Mouse (Mus musculus): Measurements from ENCODE around the gene Enpp6. TPM values are rescaled to one million over a fixed set of nuclear protein-coding genes. Genes with fewer than 3 reads are reported as not detected.

Gene Enpp6
- polyA plus RNA-seq, 2 experiments, result 0.17 to 0.20 TPM

DNA sequence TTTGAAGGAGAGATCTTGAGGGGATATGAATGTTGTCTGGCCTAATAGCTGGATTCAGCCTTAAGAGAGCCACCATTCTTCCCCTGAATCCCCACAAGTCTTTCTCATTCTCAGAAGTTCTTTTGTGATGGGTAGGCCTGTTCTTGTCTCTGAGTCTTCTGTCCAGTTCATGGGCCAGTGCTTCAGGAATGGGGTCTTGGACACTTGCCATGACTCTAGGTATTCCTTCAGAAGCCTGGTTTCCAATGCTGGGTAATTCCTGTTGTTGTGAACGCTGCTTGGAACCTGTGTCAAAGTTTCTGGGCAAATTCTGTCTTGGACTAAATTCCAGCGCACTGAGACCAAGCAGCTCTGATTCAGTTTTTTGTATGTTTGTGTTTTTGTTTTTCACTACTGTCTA, 60.5 kb downstream of the Enpp6 start:
- no peak for DNase-seq (ENCODE audit: low read depth in 3 of 3, low spot score in 3 of 3)
- H3K4me2 ChIP-seq (ENCODE audit: low read depth), result no peak overlapping the region
- H3K27ac ChIP-seq, result no peak overlapping the region
- WGBS (ENCODE audit: insufficient replicate concordance), result 64% methylated on average over 2 of the region's 2 CpGs
- no peaks in the 10 kb centered on the region for H3K9me3 ChIP-seq (ENCODE audit: control insufficient read depth, low read length)
- no peak overlapping the region for H3K4me3 ChIP-seq (ENCODE audit: insufficient read depth in 1 of 2, low read depth in 2 of 2, low read length in 2 of 2)
- no peaks in the 10 kb centered on the region for H3K36me3 ChIP-seq (replicated peaks; ENCODE audit: control insufficient read depth, insufficient read depth, low read depth)
- no peaks in the 10 kb centered on the region for H3K4me1 ChIP-seq (replicated peaks; ENCODE audit: control insufficient read depth in 2 of 2, insufficient read depth in 2 of 2, low read length in 1 of 2)
- TF ChIP-seq EP300 (IDR thresholded peaks at IDR 0.05; ENCODE audit: low read depth) (no peak), CTCF (IDR thresholded peaks at IDR 0.05; ENCODE audit: low read depth) (no peak)
- no peak overlapping the region for H3K9ac ChIP-seq (replicated peaks)
- no peak for ATAC-seq (ENCODE audit: insufficient read depth)
- no peaks in the 10 kb centered on the region for H3K27me3 ChIP-seq (ENCODE audit: control insufficient read depth, insufficient read depth, low read length)

DNA sequence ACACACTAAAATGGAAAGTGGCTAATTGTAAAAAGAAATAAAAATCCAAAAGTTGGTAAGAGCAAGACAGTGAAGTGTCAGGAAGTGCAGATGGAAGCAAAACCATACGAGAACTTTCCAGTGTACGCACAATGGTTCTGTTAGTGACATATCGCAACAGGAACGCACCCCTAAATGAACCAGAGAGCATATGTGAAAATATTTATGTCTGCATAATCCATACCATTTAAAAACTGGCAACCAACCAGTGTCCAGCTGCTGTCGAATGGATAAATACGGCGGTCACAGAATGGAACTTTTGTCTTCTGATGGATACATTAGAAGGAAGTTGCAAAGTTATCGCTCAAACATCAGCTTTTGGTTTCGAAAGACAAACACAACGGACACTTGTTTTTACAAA, 61.9 kb downstream of the Enpp6 start:
- 78% methylated on average over 10 of the region's 10 CpGs for WGBS (ENCODE audit: insufficient replicate concordance)
- H3K27me3 ChIP-seq (ENCODE audit: control insufficient read depth, insufficient read depth, low read length), result no peaks in the 10 kb centered on the region
- TF ChIP-seq EP300 (IDR thresholded peaks at IDR 0.05; ENCODE audit: low read depth), result no peak
- TF ChIP-seq CTCF (IDR thresholded peaks at IDR 0.05; ENCODE audit: low read depth), result no peak
- no peak overlapping the region for H3K27ac ChIP-seq
- H3K9ac ChIP-seq (replicated peaks), result no peak overlapping the region
- no peaks in the 10 kb centered on the region for H3K36me3 ChIP-seq (replicated peaks; ENCODE audit: control insufficient read depth, insufficient read depth, low read depth)
- no peak overlapping the region for H3K4me3 ChIP-seq (ENCODE audit: insufficient read depth in 1 of 2, low read depth in 2 of 2, low read length in 2 of 2)
- ATAC-seq (ENCODE audit: insufficient read depth) (no peak), DNase-seq (ENCODE audit: low read depth in 3 of 3, low spot score in 3 of 3) (no peak)
- H3K4me1 ChIP-seq (replicated peaks; ENCODE audit: control insufficient read depth in 2 of 2, insufficient read depth in 2 of 2, low read length in 1 of 2), result no peaks in the 10 kb centered on the region
- no peaks in the 10 kb centered on the region for H3K9me3 ChIP-seq (ENCODE audit: control insufficient read depth, low read length)
- no peak overlapping the region for H3K4me2 ChIP-seq (ENCODE audit: low read depth)

DNA sequence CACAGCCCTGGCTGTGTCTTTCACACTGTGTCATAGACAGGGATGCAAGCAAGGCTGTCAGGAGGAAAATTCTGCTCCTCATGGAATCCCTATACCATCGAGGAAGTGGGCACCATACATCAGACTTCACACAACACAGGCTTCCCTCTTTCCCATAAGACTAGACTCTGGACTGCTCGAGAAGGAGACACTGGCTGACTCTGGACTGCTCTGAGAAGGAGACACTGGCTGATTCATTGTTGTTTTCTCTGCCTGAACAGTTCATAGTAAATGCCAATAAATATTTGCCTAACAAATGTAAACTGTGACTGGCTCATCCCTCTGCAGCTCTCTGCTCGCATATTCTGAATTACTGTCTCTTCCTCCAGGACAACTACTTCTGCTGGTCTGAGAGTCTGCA, 66.0 kb downstream of the Enpp6 start:
- 29% methylated on average over 3 of the region's 3 CpGs for whole genome bisulfite sequencing (ENCODE audit: insufficient replicate concordance)
- DNase-seq (ENCODE audit: low read depth in 3 of 3, low spot score in 3 of 3) (no peak), ATAC-seq (ENCODE audit: insufficient read depth) (no peak)
- Histone ChIP-seq H3K4me2 (ENCODE audit: low read depth) (no peak overlapping the region), H3K9ac (replicated peaks) (no peak overlapping the region), H3K36me3 (replicated peaks; ENCODE audit: control insufficient read depth, insufficient read depth, low read depth) (no peaks in the 10 kb centered on the region), H3K4me3 (ENCODE audit: insufficient read depth in 1 of 2, low read depth in 2 of 2, low read length in 2 of 2) (no peak overlapping the region), H3K4me1 (replicated peaks; ENCODE audit: control insufficient read depth in 2 of 2, insufficient read depth in 2 of 2, low read length in 1 of 2) (no peaks in the 10 kb centered on the region), H3K27me3 (ENCODE audit: control insufficient read depth, insufficient read depth, low read length) (no peaks in the 10 kb centered on the region), H3K9me3 (ENCODE audit: control insufficient read depth, low read length) (no peaks in the 10 kb centered on the region), H3K27ac (no peak overlapping the region)
- TF ChIP-seq CTCF (IDR thresholded peaks at IDR 0.05; ENCODE audit: low read depth), result no peak
- no peak for TF ChIP-seq EP300 (IDR thresholded peaks at IDR 0.05; ENCODE audit: low read depth)

DNA sequence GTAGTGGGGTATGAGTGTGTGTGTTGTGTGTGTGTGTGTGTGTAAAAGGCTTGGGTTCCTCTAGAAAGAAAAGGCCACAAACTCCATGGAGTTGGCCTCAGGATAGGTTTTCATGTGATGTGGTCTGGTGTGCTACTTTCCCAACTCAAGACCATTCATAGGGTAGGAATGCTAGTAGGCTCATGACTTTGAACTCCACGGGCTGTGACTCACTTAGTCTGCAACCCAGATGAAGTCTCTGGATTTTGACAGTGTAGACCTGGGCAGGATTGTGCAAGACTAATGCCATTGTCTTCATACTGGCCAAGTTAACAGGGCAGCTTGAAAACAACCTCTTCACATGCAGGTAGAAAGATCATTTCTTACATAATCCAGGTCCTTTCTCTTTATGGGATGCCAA, 69.4 kb downstream of the Enpp6 start:
- H3K27ac ChIP-seq, result no peak overlapping the region
- WGBS (ENCODE audit: insufficient replicate concordance), result 39% methylated on average over 1 of the region's 1 CpGs
- H3K9me3 ChIP-seq (ENCODE audit: control insufficient read depth, low read length), result no peaks in the 10 kb centered on the region
- ATAC-seq (ENCODE audit: insufficient read depth) (no peak), DNase-seq (ENCODE audit: low read depth in 3 of 3, low spot score in 3 of 3) (no peak)
- no peaks in the 10 kb centered on the region for H3K36me3 ChIP-seq (replicated peaks; ENCODE audit: control insufficient read depth, insufficient read depth, low read depth)
- H3K4me2 ChIP-seq (ENCODE audit: low read depth), result no peak overlapping the region
- no peak overlapping the region for H3K4me3 ChIP-seq (ENCODE audit: insufficient read depth in 1 of 2, low read depth in 2 of 2, low read length in 2 of 2)
- no peaks in the 10 kb centered on the region for H3K27me3 ChIP-seq (ENCODE audit: control insufficient read depth, insufficient read depth, low read length)
- no peak overlapping the region for H3K9ac ChIP-seq (replicated peaks)
- no peaks in the 10 kb centered on the region for H3K4me1 ChIP-seq (replicated peaks; ENCODE audit: control insufficient read depth in 2 of 2, insufficient read depth in 2 of 2, low read length in 1 of 2)
- no peak for TF ChIP-seq CTCF (IDR thresholded peaks at IDR 0.05; ENCODE audit: low read depth)

DNA sequence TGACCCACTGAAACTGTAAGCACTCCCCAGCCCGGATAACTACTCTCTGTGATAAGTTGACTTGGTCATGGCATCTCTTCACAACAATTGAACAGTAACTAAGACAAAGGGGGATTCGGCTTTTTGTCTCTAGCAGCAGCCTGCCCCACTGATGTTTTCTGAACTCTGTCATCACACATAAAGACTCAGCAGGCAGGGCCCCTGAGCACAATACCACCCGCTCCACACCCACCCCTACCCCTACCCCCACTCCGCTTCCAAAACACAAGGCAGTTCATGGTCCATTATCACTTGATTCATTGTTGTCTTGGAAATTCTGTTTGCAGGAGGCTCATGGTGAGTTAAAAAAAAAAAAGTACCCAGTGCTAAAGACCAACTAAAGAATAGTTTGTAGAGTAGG, 71.8 kb downstream of the Enpp6 start:
- Histone ChIP-seq H3K36me3 (replicated peaks; ENCODE audit: control insufficient read depth, insufficient read depth, low read depth) (no peaks in the 10 kb centered on the region), H3K4me2 (ENCODE audit: low read depth) (no peak overlapping the region), H3K27me3 (ENCODE audit: control insufficient read depth, insufficient read depth, low read length) (no peaks in the 10 kb centered on the region), H3K27ac (no peak overlapping the region), H3K4me1 (replicated peaks; ENCODE audit: control insufficient read depth in 2 of 2, insufficient read depth in 2 of 2, low read length in 1 of 2) (no peaks in the 10 kb centered on the region), H3K9me3 (ENCODE audit: control insufficient read depth, low read length) (no peaks in the 10 kb centered on the region), H3K4me3 (ENCODE audit: insufficient read depth in 1 of 2, low read depth in 2 of 2, low read length in 2 of 2) (no peak overlapping the region), H3K9ac (replicated peaks) (no peak overlapping the region)
- TF ChIP-seq CTCF (IDR thresholded peaks at IDR 0.05; ENCODE audit: low read depth), result no peak
- TF ChIP-seq EP300 (IDR thresholded peaks at IDR 0.05; ENCODE audit: low read depth), result no peak
- ATAC-seq (ENCODE audit: insufficient read depth), result no peak
- DNase-seq (ENCODE audit: low read depth in 3 of 3, low spot score in 3 of 3), result no peak
- WGBS (ENCODE audit: insufficient replicate concordance), result 56% methylated on average over 4 of the region's 4 CpGs

DNA sequence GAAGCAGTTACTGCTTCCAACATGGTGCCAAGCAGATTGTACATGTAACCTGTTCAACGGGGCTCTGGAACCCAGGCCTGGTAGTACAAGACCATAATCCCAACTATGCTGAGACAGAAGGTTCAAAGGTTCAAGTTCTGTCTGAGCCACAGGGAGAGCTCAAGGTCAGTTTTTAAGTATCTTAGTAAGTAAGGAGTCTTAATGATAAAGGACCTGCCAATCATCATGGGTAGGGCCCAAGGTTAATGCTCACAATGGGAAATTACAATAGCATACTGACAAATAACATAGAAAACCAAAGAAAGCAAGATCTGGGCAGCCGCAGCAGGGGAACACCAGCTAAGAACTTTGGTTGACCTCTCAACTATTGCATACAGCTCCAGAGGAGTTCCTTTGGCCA, 72.3 kb downstream of the Enpp6 start:
- no peaks in the 10 kb centered on the region for H3K9me3 ChIP-seq (ENCODE audit: control insufficient read depth, low read length)
- 72% methylated on average over 2 of the region's 2 CpGs for WGBS (ENCODE audit: insufficient replicate concordance)
- no peak for TF ChIP-seq EP300 (IDR thresholded peaks at IDR 0.05; ENCODE audit: low read depth)
- TF ChIP-seq CTCF (IDR thresholded peaks at IDR 0.05; ENCODE audit: low read depth), result no peak
- H3K27me3 ChIP-seq (ENCODE audit: control insufficient read depth, insufficient read depth, low read length), result no peaks in the 10 kb centered on the region
- no peaks in the 10 kb centered on the region for H3K4me1 ChIP-seq (replicated peaks; ENCODE audit: control insufficient read depth in 2 of 2, insufficient read depth in 2 of 2, low read length in 1 of 2)
- DNase-seq (ENCODE audit: low read depth in 3 of 3, low spot score in 3 of 3), result no peak
- no peak overlapping the region for H3K9ac ChIP-seq (replicated peaks)
- H3K4me3 ChIP-seq (ENCODE audit: insufficient read depth in 1 of 2, low read depth in 2 of 2, low read length in 2 of 2), result no peak overlapping the region
- no peak overlapping the region for H3K4me2 ChIP-seq (ENCODE audit: low read depth)
- no peak overlapping the region for H3K27ac ChIP-seq
- ATAC-seq (ENCODE audit: insufficient read depth), result no peak
- no peaks in the 10 kb centered on the region for H3K36me3 ChIP-seq (replicated peaks; ENCODE audit: control insufficient read depth, insufficient read depth, low read depth)

All from liver, embryonic 14.5 days (tissue).